Mouse (Mus musculus) megakaryocyte, embryonic 14.5 days (primary cell): ENCODE measurements at regions not wholly inside any gene's neighbourhood (a gene's known extent, or its start where the extent isn't known, plus 50 kb on each side); places are given as distances from the start of the nearest gene placed in this dataset.

Experiments used
- H3K27me3 ChIP-seq: replicated peaks from 2 replicates; pipeline ENCODE3; 2012; ENCODE audit warnings: inconsistent platforms
- H3K36me3 ChIP-seq: replicated peaks from 2 replicates; pipeline ENCODE3; 2012; ENCODE audit warnings: low read length, inconsistent platforms, mixed read lengths
- H3K4me1 ChIP-seq: 2 replicates; pipeline ENCODE4 v1.6.1; 2012; ENCODE audit warnings: inconsistent platforms
- H3K4me3 ChIP-seq: replicated peaks from 2 replicates; pipeline ENCODE3; 2012; ENCODE audit warnings: moderate library complexity, mild to moderate bottlenecking, inconsistent platforms
- H3K9me3 ChIP-seq: 2 replicates; pipeline ENCODE4 v1.6.1; 2012; ENCODE audit warnings: inconsistent platforms
- FLI1 ChIP-seq: IDR thresholded peaks from 2 replicates; pipeline ENCODE4 v1.6.1; 2012; ENCODE audit warnings: low read length, inconsistent platforms, mixed read lengths
- GATA1 ChIP-seq: IDR thresholded peaks from 3 replicates; pipeline ENCODE4 v1.6.1; 2012; ENCODE audit warnings: mixed read lengths, low read length, inconsistent platforms, borderline replicate concordance

GRCm38 (mm10) chr6:50960341-50960740 lies 306.1 kb upstream of the Npvf start:
- no peaks in the 10 kb centered on the region for H3K9me3 ChIP-seq
- H3K36me3 ChIP-seq = no peaks in the 10 kb centered on the region

GRCm38 (mm10) chr6:50961592-50961991 lies 307.4 kb upstream of the Npvf start:
- no peaks in the 10 kb centered on the region for H3K4me1 ChIP-seq
- H3K36me3 ChIP-seq = no peaks in the 10 kb centered on the region
- H3K9me3 ChIP-seq = no peaks in the 10 kb centered on the region
- TF ChIP-seq GATA1 (no peak), FLI1 (no peak)
- peaks cover 4% of the 10 kb centered on the region for H3K27me3 ChIP-seq
- no peak overlapping the region for H3K4me3 ChIP-seq

More at GRCm38 (mm10) chr6:50960341-50960740, 306.1 kb upstream of the Npvf start:
- Histone ChIP-seq H3K4me1 (no peaks in the 10 kb centered on the region), H3K27me3 (peaks cover 6% of the 10 kb centered on the region), H3K4me3 (no peak overlapping the region)
- TF ChIP-seq FLI1 = no peak
- no peak for TF ChIP-seq GATA1

DNA sequence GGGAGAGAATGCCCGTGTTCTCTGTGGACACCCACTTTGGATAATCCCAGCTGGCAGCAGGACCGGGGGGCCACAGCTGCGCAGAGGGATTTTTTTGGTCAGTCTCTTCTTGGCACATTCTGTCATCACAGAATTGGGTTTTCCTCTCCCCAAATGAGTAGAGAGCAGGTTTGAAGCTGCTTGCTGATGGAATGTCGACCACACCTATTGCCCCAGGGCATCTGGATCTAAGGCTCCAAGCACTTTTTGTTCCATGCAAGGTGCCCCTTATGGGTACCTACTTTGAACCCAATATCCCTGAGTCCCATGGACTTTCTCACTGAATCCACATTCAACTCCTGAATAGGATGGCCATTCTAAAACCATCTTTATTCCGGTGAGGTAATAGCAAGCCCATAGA lies 314.3 kb upstream of the Npvf start:
- peaks cover 5% of the 10 kb centered on the region for H3K4me1 ChIP-seq
- H3K36me3 ChIP-seq = no peaks in the 10 kb centered on the region
- H3K27me3 ChIP-seq = peaks cover 2% of the 10 kb centered on the region
- TF ChIP-seq FLI1 = no peak
- H3K4me3 ChIP-seq = no peak overlapping the region
- H3K9me3 ChIP-seq = no peaks in the 10 kb centered on the region

- no peaks in the 10 kb centered on the region for H3K36me3 ChIP-seq
- no peak overlapping the region for H3K4me3 ChIP-seq
- TF ChIP-seq GATA1 (no peak), FLI1 (no peak)
- peaks cover 2% of the 10 kb centered on the region for H3K27me3 ChIP-seq
- no peaks in the 10 kb centered on the region for H3K9me3 ChIP-seq
- H3K4me1 ChIP-seq = peaks cover 8% of the 10 kb centered on the region
These were observed 315.1 kb upstream of the Npvf start for GRCm38 (mm10) chr6:50969341-50969740.

DNA sequence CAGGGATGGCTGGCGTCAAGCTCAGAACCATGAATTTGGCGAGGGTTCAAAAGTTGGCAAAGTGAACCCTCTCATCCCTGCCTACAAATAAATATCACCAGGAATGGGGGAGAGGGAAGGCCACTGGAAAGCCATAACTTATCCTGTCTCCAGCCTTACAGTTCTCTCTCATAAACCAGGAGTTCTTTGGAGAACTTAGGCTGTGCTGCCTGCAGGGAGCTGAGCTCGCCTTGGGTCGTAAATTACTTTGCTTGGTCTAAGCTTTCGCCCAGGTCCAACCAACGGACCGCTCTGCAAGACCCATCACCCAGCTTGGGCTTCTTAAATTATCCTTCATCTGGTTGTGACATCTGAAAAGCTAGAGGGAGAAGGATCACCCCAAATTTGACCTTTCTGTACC lies 315.8 kb upstream of the Npvf start:
- no peak overlapping the region for H3K4me3 ChIP-seq
- H3K9me3 ChIP-seq = no peaks in the 10 kb centered on the region
- no peaks in the 10 kb centered on the region for H3K36me3 ChIP-seq
- peaks cover 2% of the 10 kb centered on the region for H3K27me3 ChIP-seq
- H3K4me1 ChIP-seq = peaks cover 8% of the 10 kb centered on the region
- TF ChIP-seq FLI1 (no peak), GATA1 (no peak)

DNA sequence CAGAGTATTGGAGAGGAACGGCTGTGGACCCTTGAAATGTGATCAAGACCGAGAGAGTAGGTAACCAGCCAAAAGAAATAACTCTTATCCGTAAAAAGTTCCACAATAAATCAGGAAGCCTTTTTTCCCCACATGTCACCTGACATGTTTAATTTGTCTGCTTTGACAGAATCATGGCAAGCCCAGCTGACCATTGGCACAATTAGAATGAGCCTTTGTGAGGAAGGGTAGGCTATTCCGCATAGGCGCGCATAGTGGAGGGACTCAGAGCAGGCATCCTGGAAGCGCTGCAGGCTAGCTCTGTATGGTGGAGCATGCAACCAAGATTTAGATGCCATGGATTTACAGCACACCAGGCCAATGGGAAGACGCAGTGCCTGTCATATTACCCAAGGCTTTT lies 316.5 kb upstream of the Npvf start:
- TF ChIP-seq FLI1 (no peak), GATA1 (no peak)
- Histone ChIP-seq H3K4me1 (peaks cover 8% of the 10 kb centered on the region), H3K4me3 (no peak overlapping the region), H3K36me3 (no peaks in the 10 kb centered on the region), H3K27me3 (peaks cover 2% of the 10 kb centered on the region), H3K9me3 (no peaks in the 10 kb centered on the region)

GRCm38 (mm10) chr6:50972268-50972667 lies 318.0 kb upstream of the Npvf start:
- Histone ChIP-seq H3K27me3 (peaks cover 2% of the 10 kb centered on the region), H3K9me3 (no peaks in the 10 kb centered on the region), H3K36me3 (no peaks in the 10 kb centered on the region), H3K4me3 (no peak overlapping the region), H3K4me1 (peaks cover 8% of the 10 kb centered on the region)
- TF ChIP-seq FLI1 (no peak), GATA1 (no peak)

DNA sequence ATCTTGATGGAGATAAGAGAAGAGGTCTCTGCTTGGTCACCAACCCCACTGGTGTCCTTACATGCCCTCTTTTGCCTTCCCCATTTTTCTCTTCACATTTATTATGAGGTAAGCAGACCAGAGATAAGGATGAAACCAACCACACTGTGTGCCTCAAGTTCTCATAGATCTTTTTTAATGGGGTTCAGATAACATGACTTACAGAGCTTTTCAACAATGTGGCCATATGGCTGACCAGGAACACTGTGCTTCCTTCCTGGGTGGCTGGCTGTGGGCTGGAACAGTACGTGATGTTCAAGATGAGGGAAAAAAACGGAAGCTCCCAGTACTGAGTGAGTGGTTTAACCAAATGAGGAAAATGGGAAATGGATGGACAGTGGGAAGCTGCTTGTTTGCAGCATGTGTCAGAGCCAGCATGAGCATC lies 319.0 kb upstream of the Npvf start:
- H3K9me3 ChIP-seq = no peaks in the 10 kb centered on the region
- TF ChIP-seq FLI1 (no peak), GATA1 (no peak)
- peaks cover 8% of the 10 kb centered on the region for H3K4me1 ChIP-seq
- peaks cover 2% of the 10 kb centered on the region for H3K27me3 ChIP-seq
- no peaks in the 10 kb centered on the region for H3K36me3 ChIP-seq
- no peak overlapping the region for H3K4me3 ChIP-seq

DNA sequence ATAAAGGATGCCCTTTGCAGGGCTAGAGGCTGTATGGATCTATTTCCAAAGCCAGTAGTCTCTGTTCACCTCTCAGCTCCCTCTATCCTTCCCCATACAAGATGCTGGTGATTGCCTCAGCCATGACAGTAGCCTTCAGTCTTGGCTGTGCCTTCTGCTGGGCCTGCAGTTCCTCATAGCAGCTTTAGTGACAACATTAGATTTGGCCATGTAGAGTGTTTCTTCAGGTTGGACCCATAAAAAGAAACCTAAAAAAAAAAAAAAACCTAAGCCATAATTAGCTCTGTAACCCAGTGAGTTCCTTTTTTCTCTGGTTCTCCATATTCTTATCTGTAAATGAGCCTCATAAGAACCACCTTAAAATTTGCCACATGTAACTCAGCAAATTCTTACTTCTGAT lies 319.6 kb upstream of the Npvf start:
- no peaks in the 10 kb centered on the region for H3K9me3 ChIP-seq
- H3K36me3 ChIP-seq = no peaks in the 10 kb centered on the region
- H3K4me1 ChIP-seq = peaks cover 8% of the 10 kb centered on the region
- peaks cover 2% of the 10 kb centered on the region for H3K27me3 ChIP-seq
- no peak for TF ChIP-seq GATA1
- TF ChIP-seq FLI1 = no peak
- H3K4me3 ChIP-seq = no peak overlapping the region

GRCm38 (mm10) chr6:50974961-50975360 lies 320.7 kb upstream of the Npvf start:
- H3K27me3 ChIP-seq = no peaks in the 10 kb centered on the region
- H3K36me3 ChIP-seq = no peaks in the 10 kb centered on the region
- peaks cover 8% of the 10 kb centered on the region for H3K4me1 ChIP-seq
- no peak overlapping the region for H3K4me3 ChIP-seq
- no peak for TF ChIP-seq GATA1
- no peak for TF ChIP-seq FLI1
- no peaks in the 10 kb centered on the region for H3K9me3 ChIP-seq

DNA sequence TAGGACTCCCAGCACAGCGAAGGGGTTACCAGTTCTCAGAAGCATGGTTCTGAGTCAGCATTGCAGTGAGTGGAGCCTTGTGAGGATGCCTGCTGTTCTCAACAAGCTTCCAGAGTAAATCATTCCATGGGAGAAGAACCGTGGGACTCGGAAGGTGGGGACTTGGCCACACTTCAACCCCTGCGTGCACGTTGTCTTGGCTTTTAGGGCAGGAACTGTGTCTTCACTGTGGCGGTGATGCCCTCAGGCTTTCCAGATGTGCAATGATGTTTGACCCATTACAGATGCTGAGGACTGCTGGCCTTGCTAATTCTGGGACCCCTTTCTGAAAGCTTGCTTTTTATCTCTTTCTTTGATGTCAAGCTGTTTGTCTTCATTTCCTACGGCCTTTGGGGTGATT lies 322.7 kb upstream of the Npvf start:
- no peaks in the 10 kb centered on the region for H3K9me3 ChIP-seq
- no peaks in the 10 kb centered on the region for H3K36me3 ChIP-seq
- peaks cover 8% of the 10 kb centered on the region for H3K4me1 ChIP-seq
- no peak for TF ChIP-seq FLI1
- no peak for TF ChIP-seq GATA1
- peaks cover 8% of the 10 kb centered on the region for H3K27me3 ChIP-seq
- H3K4me3 ChIP-seq = no peak overlapping the region
